Mouse (Mus musculus) large intestine, adult 2 months (tissue): Measurements from ENCODE around the gene Gm49354. TPM values are rescaled to one million over a fixed set of nuclear protein-coding genes. Genes with fewer than 3 reads are reported as not detected.
"Not testable (repeated sequence)": the region's sequence is repeated elsewhere in the genome, so short reads cannot be mapped to it uniquely, and the experiment has no call there.

Experiments used
- DNase-seq: peaks from one replicate; pipeline ENCODE4 v3.0.0-alpha.2; 2012; ENCODE audit warnings: low read depth, low spot score
- WGBS: fragments of 180-500 bp; shearing (Covaris S2); methylation state at CpG from one replicate; pipeline ENCODE4 v1.1.7; 2018; 5-methylcytosine and 5-hydroxymethylcytosine counted together
- polyA plus RNA-seq: library from polyadenylated mRNA; depleted of rRNA; stranded (reverse); fragments of >200 nt; gene quantifications from 2 replicates; pipeline ENCODE4 v1.2.3, GENCODE M21; 2012; rRNA removed

Gene Gm49354
- not detected in 2 replicates for polyA plus RNA-seq

GRCm38 (mm10) chr13:59782145-59782544, at the start of gene Gm49354:
TSS of gene Gm49354 (minus strand) at chr13:59782245.
- WGBS = 89% methylated on average over 7 of the region's 7 CpGs
- no peak for DNase-seq

- no peak for DNase-seq
Measured at GRCm38 (mm10) chr13:59825966-59826365, 43.9 kb upstream of the Gm49354 start.

DNA sequence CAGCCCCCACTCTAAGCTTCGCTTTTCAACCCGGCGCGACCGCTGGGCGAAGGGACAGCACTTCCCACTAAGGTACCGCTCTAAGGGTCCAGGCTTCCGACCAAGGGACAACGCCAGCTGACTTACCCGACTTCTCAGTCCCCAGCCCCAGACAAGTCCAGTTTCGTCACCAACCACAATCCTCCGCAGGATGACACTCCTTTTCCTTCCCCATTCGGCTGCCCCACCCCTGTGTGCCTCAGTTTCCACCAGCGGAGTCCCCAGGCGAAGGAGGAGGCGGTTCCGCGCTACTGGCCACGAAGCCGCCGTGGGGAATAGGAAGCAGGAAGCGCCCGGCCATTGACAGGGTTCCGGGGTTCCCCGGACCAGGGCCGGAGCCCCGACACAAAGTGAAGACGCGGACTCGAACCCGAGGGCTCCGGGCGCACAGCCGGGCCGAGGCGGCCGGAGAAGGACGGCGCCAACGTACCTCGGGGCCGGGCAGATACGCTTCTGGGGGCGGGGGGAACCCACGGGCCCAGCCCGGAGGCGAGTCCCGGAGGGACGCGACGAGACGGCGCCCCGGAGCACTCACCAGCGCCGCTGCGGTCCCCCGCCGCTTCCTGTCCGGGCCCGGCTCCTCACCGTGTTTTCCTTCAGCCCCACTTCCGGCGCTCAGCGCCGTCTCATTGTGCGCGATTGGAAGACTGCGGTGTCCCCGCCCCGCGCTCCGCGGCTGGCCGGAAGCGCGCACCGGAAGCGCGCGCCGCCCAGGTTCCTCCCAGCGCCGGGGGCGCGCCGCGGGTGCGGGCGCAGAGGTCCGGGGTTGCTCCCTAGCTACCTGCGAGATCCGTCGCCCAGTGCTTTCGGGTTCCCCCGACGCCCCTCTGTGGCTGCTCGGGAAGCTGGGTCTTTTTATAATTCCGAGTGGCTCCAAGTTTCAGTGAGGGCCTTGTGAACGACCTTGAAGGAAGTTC, 40.7 kb upstream of the Gm49354 start, which contains the start of gene Tut7:
Gene Tut7 (minus strand): TSS at position 641 of the 956 bp plus-strand sequence.
- no peak for DNase-seq
- under 1% methylated on average over 100 of the region's 100 CpGs for WGBS

DNA sequence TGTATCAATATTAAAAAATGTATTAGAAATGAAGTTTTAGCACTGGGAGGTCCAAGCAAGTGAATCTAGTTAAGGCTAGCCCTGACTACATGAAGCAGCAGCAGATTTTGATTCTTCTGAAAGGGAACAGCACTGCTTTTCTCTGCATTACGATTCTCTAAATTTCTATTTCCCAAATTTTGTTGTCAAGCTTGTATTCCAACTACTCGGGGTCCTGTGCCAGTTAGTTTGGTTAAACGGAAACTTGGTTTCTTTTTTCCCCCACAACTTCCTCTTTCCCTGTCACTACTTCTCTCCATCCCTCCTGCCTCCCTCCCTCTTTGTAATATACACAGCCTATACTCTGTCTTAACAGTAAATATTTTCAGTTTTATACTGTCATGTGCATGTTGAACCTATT, 38.8 kb upstream of the Gm49354 start:
- no peak for DNase-seq
- 19% methylated on average over 3 of the region's 3 CpGs for WGBS

DNA sequence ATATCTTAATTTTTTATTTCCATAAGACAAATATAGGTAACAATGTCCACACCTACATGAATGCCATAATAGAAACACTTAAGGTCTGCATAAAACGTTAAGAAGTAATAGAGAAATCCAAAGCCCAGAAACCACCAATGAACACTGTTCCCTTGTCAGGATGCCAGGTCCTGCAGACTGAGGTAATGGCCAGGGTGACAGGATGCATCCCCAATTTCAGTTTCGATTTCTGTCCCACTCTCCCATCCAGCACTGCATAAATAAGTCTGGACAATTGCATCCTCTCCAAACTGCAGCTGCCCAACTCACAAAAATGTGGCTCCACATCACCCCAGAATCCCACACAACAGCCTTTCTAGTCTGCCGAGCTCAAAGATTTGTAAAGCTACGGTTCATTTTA, 38.1 kb upstream of the Gm49354 start:
- WGBS = 30% methylated on average over 4 of the region's 4 CpGs
- no peak for DNase-seq

DNA sequence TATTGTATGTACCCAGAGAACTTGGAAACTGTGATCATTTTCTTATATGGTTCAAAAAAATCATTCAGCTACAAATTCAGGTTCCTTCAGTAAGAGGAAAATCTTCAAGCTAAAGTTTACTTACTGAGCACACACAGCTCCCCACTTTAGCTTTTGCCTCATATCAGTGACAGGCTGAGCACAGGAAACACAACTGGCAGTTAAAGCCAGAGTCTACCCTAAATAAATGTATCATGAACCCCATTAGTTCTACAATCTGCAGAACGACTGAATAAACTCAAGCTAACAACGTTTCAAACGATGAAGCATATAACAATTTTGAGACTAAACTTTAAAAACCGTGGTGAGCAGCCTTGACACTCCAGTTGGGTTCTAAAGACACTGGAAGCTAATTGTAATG, 35.3 kb upstream of the Gm49354 start:
- 78% methylated on average over 4 of the region's 4 CpGs for WGBS
- no peak for DNase-seq

DNA sequence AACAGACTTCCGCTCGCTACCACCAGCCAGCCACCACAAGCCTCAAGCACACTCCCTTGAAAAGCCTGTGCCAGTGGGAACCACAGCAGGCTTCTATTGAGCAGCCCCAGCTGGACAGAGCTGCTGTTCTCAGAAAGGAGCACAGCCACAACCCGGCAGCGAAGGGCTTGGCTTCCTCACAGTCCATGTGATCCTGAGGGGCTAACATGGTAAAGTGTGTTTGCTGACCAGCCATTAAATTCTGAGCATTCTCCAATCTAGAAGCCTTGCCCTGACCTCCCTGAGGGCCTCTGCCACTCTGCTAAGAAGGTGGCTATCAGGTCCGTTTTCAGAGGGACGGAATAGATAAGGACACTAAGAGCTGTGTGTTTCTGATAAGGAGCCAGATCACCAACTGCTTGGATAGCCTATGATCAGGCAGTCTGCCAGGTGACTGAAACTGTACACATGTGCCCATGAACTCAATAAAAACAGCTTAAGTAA, 32.1 kb upstream of the Gm49354 start:
- DNase-seq = no peak
- WGBS = 66% methylated on average over 6 of the region's 6 CpGs

GRCm38 (mm10) chr13:59811581-59811980, 29.5 kb upstream of the Gm49354 start:
- DNase-seq = no peak
- WGBS = 91% methylated on average over 3 of the region's 3 CpGs

DNA sequence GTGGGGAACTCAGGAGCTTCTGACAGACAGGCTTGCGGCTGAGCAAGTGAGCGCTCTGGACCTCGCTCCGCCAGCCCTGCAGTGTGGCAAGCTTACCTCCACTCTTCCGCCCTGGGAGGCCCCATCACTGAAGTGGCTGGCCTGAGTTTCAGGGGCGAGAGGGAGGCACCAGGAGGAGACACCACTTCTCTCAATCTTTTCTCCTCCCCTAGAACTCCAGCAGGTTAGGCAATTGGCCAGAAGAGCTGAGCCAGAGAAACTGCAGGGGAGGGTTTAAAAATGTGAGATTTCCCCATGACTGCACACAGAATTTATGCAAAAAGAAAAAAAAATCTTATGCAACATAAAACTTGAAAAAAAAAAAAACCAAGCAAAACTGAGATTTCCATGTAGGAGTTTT, 19.0 kb upstream of the Gm49354 start:
- 85% methylated on average over 6 of the region's 6 CpGs for WGBS
- no peak for DNase-seq

- no peak for DNase-seq
- WGBS = 73% methylated on average over 2 of the region's 2 CpGs
Measured at GRCm38 (mm10) chr13:59800077-59800476, 18.0 kb upstream of the Gm49354 start.

- WGBS = 91% methylated on average over 1 of the region's 1 CpGs
- no peak for DNase-seq
Measured at GRCm38 (mm10) chr13:59798306-59798705, 16.3 kb upstream of the Gm49354 start.

- 87% methylated on average over 9 of the region's 9 CpGs for WGBS
Measured at GRCm38 (mm10) chr13:59796466-59796848, 14.4 kb upstream of the Gm49354 start.

DNA sequence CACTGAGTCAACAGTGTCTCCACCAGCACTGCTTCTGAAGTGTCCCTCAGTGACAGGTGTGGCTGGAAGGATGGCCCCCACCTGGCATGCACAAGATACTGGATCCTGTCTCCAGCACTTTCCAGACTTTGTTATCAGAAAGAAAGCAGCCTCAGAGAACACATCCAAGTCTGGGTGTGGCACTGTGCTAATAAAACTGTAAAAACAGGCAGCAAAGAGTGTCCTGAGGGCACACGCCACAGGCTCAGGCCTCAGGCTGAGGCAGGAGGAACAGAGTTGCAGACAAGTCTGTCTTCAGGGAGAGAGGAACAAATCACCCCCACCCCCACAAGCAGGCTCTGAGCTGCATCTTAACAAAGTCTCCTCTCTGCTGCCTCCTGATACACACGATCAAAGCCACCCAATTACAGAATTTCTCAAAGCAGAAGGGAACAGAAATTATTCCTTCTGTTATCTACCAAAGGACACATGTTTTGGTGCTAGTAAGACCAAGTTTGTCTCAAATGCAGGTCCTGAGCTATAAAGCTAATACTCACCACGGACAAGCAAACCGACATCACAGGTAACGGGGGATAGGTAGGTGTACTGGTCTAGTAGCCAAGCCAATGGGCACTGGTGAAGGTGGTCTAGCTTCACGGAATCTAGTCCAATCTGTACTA, 13.9 kb upstream of the Gm49354 start:
- WGBS = 72% methylated on average over 6 of the region's 6 CpGs

More at GRCm38 (mm10) chr13:59796466-59796848, 14.4 kb upstream of the Gm49354 start:
- no peak for DNase-seq

GRCm38 (mm10) chr13:59794786-59795185, 12.7 kb upstream of the Gm49354 start:
- 92% methylated on average over 1 of the region's 1 CpGs for WGBS
- no peak for DNase-seq

More for the DNA sequence above, 13.9 kb upstream of the Gm49354 start:
- DNase-seq = no peak

GRCm38 (mm10) chr13:59779744-59780264, 2.2 kb downstream of the Gm49354 start:
- WGBS = 95% methylated on average over 1 of the region's 1 CpGs

DNA sequence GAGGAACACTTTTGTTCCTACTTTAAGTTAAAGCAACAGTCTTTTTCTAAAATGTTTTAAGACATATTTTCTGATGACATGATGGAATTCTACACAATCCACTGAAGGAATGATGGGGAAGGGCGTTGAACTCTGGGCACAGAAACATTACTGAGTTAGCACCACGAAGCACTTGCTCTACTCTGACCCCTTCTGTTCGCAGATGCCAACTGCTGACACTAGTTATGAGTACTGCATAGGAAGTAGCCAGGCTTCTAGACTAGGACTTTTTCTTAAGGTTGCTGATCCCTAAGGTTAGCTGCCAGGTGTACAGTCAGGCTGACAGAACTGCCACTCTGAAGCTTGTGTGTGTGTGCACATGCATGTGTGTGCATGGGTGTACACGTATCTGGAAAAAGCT, 2.8 kb downstream of the Gm49354 start:
- DNase-seq = no peak
- WGBS = 73% methylated on average over 4 of the region's 4 CpGs

More at GRCm38 (mm10) chr13:59779744-59780264, 2.2 kb downstream of the Gm49354 start:
- not testable (repeated sequence) for DNase-seq

DNA sequence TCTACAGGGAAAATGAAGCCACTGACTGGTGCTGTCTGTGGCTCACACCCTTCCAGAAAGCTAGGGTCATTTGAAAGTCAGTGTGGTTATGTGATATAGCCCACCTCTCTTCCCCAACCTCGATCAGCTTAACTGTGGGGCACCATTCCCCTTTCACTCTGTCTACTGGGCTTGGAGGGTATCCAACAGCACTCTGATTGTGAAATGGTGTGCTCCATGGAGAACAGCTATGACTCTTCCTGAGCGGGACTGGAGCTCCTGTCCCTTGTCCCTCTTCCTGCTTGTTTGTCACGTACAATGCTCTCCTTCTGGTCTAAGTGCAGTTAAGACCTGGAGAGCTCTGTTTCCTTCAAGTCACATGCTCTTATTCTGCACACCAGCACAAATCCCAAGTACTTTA, 6.9 kb downstream of the Gm49354 start:
- WGBS = 67% methylated on average over 3 of the region's 3 CpGs
- DNase-seq = no peak

DNA sequence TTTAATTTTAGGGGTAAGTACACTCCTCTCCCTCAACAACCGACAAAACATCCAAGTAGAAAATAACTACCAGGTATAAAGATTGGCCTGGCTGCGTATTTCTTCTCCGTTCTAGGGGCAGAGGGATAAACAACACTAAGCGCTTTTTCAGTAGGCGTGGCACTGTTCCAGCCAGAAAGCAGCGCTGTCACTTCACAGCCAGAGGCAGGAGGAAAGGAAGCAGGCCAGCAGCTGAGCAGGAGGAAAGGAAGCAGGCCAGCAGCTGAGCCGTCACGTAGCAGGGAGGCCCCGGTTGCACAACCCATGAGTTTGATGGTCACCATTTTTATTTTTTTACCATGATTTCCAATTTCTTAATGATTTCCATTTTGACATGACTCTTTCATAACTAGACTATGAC, 10.8 kb downstream of the Gm49354 start:
- 16% methylated on average over 9 of the region's 9 CpGs for WGBS
- no peak for DNase-seq

DNA sequence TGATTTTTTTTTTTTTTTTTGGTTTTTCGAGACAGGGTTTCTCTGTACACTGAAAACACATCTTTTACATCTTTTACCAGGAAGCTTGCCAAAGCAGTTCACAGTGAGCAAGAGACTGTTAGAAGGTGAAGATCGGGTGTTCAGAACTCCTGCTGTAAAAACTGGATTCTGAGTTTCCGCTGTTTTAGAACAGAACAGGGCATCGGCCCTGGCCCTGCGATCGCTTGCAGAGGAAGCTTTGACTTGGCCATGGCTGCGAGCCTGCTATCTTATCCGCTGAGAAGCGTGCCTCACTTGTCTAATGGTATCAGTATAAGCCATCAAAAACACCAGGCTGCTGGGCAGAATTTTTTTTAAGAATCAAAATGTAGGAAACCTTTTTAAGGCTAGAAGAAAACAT, 11.2 kb downstream of the Gm49354 start:
- WGBS = 41% methylated on average over 9 of the region's 9 CpGs
- no peak for DNase-seq

- DNase-seq = peak; percentile 57
- under 1% methylated on average over 28 of the region's 28 CpGs for WGBS
Measured at GRCm38 (mm10) chr13:59770164-59770562, 11.9 kb downstream of the Gm49354 start.
